Mouse (Mus musculus) ovary, postnatal 14 days (tissue): ENCODE measurements at regions not wholly inside any gene's neighbourhood (a gene's known extent, or its start where the extent isn't known, plus 50 kb on each side); places are given as distances from the start of the nearest gene placed in this dataset.

Source experiments
- DNase-seq: peaks from one replicate; pipeline ENCODE4 v3.0.0; 2022; ENCODE audit warnings: low spot score

DNA sequence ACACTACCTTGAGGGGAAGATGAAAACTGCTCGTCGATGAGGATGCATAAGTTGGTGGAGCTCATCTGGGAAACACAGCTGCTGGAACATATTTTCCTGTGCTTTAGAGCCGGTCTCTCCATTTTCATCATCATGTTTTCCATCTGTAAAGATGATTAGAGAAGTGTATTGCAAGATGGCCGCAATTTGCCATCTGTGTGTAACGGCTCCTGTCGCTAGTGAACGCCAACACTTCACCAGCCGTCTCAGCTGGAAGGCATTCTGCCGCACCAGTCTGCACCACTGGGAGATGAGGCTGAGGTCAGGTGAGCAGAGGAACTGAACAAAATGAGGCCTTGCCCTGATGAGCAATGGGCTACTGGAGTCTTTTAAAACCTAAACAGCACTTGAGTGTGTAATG lies 57.4 kb downstream of the Gm21962 start:
- DNase-seq: no peak

DNA sequence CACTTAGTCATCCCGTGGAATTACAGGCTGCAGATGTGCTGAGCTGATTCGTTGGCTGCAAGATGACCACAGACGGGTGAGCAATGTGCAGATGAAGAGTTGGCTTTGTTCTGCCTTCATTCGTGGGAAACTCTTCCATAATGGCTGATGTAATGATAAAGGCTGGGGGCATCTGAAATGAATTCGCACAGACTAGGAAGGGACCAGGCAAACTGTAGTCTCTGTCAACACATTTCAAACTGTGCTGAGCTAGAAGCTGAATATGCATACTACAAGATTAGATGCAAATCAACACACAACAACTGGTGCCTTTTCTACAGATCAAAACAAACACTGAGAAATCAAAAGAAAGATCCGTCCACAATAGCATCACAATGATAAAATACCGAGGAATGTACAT lies 58.1 kb downstream of the Gm21962 start:
- no peak for DNase-seq

- DNase-seq: no peak
Observed at GRCm38 (mm10) chr3:137737222-137737800, 66.0 kb downstream of the Gm21962 start.

GRCm38 (mm10) chr3:137741528-137741927 lies 70.2 kb downstream of the Gm21962 start:
- DNase-seq: no peak

- no peak for DNase-seq
Observed at GRCm38 (mm10) chr3:137742119-137742518, 70.8 kb downstream of the Gm21962 start.

GRCm38 (mm10) chr3:137751732-137752260 lies 80.5 kb downstream of the Gm21962 start:
- DNase-seq: no peak

- DNase-seq: peak; percentile 81
Observed at GRCm38 (mm10) chr3:137752447-137753256, 81.3 kb downstream of the Gm21962 start.

DNA sequence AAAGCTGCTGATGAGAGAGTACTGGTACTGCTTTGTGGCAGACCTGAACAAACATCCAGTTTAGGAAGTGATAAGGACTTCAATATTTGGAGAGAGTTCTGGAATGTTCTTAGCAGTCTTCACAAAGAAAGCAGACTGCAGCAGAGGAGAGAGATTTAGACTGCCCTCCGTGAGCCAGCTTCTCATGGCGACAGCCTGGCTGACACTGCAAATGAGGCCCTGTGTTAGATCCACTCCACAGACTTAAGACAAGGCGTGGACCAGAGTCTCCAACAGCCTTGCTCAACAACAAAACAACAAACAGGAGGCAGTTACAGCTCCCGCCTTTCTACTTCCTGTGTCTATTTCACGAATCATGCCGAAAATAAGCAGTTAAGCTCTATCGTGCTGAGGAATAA lies 81.9 kb downstream of the Gm21962 start:
- no peak for DNase-seq

GRCm38 (mm10) chr3:137755391-137755790 lies 84.1 kb downstream of the Gm21962 start:
- no peak for DNase-seq

GRCm38 (mm10) chr3:137762213-137762884 lies 91.0 kb downstream of the Gm21962 start:
- no peak for DNase-seq

GRCm38 (mm10) chr3:137763406-137763805 lies 92.1 kb downstream of the Gm21962 start:
- no peak for DNase-seq

GRCm38 (mm10) chr3:137768627-137769026 lies 95.7 kb upstream of the H2afz start:
- DNase-seq: no peak

DNA sequence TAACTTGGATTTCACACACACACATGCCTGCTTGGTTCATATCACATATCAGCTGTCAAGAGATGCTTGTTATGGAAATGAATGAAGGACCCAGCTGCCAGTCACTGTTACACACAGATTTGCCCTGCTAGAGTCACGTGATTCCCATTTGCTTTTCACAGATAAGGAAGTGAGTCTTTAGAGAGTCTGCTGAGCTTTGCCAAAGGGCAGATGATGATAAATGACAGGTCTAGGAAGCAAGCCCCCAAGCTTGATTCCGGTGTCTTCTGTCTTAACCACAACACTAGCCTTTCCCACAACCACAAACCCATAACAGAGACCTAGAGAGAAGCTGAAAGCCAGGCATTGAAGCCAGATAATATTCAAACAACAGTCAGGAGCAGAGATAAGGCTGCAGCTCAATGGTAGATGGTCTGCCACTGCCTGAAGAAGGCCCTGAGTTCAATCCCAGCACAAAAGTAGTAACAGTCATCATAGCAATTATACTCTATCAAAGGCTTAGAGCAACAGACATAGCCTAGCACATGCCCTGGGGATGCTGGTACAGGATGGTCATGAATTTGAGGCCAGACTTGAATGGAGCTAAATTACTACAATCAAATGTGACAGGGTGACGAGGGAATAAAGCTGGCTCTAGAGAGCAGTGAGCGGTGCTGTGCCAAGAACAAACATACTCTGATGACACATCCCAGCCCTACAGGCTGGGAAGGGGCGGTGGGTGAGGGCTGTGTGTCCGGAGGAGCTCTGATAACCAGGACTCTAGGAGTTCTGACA lies 89.0 kb upstream of the H2afz start:
- DNase-seq: no peak

DNA sequence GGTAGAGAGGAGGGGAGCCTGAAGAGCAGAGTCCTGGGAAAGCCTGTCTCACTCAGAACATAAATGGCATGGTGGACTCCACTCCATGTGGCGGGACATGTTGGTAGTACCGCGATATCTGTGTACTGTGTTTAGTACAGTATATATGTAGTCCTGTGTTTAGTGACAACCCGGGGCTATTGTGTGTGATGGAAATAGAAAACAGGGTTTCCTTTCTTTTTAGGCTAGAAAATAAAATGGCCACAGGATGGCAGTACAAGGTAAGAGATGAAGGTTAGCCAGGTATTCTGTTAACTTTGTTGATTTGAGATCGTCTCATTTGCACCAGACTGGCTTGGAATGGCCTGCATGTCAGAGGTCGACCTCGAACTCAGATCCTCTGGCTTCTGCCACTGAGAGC lies 86.2 kb upstream of the H2afz start:
- DNase-seq: peak; percentile 16

DNA sequence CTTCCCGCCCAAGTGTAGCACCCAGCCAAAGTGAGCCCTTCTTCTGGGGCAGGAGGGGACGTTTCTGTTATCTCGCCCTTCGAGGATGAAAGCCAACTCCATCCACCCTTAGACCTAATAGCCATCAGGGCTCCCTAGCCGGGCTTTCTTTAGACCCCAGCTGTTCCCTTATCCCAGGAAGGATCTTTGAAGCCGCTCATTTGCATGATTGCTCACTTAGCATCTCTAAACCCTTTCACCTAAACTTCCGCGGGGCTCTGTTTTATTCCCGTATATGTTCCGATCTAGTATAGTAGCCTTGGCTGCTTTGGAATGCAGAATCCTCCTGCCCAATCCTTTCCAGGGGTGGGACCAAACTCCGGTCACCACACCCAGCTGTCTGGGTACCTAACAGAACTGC lies 84.3 kb upstream of the H2afz start:
- no peak for DNase-seq

DNA sequence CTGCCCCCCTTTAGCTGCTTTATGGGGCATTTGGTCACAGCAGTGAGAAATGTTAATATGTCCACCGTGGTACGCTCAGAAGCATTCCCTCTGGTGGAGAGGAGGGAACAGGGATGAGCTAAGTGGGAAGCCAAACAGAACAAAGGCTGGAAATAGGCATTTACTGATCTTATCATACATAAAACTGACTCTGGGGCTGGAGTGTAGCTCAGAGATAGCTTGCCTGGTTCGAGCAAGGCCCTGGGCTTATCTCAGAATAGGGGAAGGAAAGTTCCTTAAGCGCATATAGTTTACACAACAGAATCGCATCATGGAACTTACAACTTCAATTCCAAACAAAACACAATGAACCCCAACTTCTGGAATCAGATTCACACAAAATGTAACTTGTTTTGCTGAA lies 81.5 kb upstream of the H2afz start:
- no peak for DNase-seq

DNA sequence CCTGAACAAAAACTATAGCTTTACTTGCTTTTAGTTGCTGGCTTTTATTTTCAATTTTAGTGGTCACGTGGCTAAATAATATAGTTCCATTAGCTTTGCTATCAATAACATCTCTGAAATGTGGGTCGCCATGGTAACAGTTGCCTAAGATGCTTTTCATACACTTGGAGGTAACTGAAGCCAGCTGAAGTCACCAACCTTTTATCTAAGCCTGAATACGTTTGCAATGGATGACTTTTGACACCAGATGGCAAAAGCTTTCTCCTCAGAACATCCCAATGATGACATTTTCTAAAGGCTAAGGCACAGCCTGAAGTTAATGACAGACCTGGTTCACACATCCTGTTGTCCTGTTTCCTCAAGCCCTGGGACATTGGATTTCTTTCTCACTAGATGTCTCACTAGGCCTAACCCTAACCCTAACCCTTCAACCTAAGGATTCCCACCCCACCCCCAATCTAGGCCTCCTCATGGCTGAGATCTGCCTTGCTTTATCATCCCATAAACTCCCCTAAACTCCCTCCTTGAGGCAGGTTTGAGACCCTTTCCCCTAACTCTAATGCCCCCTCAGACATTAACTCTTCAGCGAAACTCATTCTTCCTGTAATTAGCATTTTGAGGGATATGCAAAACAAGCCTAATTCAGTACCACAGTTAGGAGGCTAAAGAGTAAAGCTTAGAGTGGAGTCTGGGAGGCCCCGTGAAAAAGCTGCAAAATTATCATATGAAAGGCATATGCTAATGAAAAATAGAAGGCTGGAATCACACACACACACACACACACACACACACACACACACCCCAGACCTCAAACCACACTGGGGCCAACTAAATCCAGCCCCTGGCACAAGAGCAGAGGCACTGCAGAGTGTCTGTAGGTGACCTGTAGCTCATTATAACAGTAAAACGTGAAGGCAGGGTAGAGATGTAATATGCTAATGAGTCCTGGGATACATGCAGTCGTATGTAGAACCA lies 80.1 kb upstream of the H2afz start:
- DNase-seq: no peak

DNA sequence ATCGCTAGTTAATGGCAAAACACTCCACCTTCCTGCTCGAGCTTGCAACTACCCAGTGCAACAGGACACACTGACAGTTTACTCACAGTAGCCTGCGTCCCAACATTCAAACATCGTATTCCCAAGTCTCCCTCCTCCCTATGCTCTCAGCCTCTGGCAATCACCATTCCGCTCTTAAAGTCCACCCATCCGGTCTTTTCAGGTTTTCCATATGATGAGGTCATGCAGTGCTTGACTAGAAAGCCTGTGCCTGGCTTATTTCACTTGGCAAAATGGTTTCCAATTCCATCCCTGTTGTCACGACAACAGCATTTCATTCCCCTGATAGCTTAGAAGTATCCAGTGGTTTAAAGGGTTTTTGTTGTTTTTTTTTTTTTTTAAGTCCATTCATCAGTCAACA lies 79.1 kb upstream of the H2afz start:
- no peak for DNase-seq

- no peak for DNase-seq
Observed at GRCm38 (mm10) chr3:137785871-137786270, 78.4 kb upstream of the H2afz start.

DNA sequence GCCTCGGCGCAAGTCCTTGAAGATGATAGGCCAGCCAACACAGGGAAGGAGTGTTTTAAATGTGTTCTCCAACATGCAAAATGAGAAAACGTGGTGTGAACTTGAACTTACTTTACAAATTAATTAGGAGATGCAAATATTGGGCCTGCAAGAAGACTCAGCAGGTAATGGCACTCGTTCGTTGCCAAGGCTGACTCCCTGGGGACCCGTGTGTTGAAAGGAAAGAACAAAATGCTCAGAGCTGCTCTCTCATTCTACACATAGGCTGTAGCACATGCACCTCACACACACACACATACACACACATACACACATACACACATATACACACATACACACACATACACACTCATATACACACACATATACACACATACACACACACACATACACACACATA lies 74.6 kb upstream of the H2afz start:
- DNase-seq: no peak

- no peak for DNase-seq
Observed at GRCm38 (mm10) chr3:137790340-137790739, 73.9 kb upstream of the H2afz start.
